Mouse (Mus musculus): ENCODE data around the gene Brox. TPM values are rescaled to one million over a fixed set of nuclear protein-coding genes. Genes with fewer than 3 reads are reported as not detected.
A peak's percentile ranks its signal among the peaks of the same experiment; 100 is the strongest.
"Not testable (repeated sequence)": the region's sequence is repeated elsewhere in the genome, so short reads cannot be mapped to it uniquely, and the experiment has no call there.

Brox gene
- 55.3 and 63.5 TPM in 2 replicates for polyA plus RNA-seq (2015; fragmentation: Nextera tagmentation; extraction: Ambion mirVana)

- peak; percentile 92 for DNase-seq (ENCODE audit: low spot score)
Observed at GRCm38 (mm10) chr1:183296877-183297383, at the start of gene Brox. Gene Brox, minus strand, starts transcription at chr1:183297269.

GRCm38 (mm10) chr1:183345817-183346195 lies 48.7 kb upstream of the Brox start:
- no peak for DNase-seq (ENCODE audit: low spot score)

- DNase-seq (ENCODE audit: low spot score), result peak; percentile 94
Observed at GRCm38 (mm10) chr1:183344886-183345816, 48.1 kb upstream of the Brox start.

GRCm38 (mm10) chr1:183342902-183343301 lies 45.8 kb upstream of the Brox start:
- not testable (repeated sequence) for DNase-seq (ENCODE audit: low spot score)

- no peak for DNase-seq (ENCODE audit: low spot score)
Observed at GRCm38 (mm10) chr1:183327171-183327570, 30.1 kb upstream of the Brox start.

- DNase-seq (ENCODE audit: low spot score), result no peak
Observed at GRCm38 (mm10) chr1:183324433-183324832, 27.4 kb upstream of the Brox start.

- DNase-seq (ENCODE audit: low spot score), result no peak
Observed at GRCm38 (mm10) chr1:183323923-183324322, 26.9 kb upstream of the Brox start.

- DNase-seq (ENCODE audit: low spot score), result not testable (repeated sequence)
Observed at GRCm38 (mm10) chr1:183322496-183322895, 25.4 kb upstream of the Brox start.

- DNase-seq (ENCODE audit: low spot score), result no peak
Observed at GRCm38 (mm10) chr1:183320708-183321107, 23.6 kb upstream of the Brox start.

GRCm38 (mm10) chr1:183315783-183316182 lies 18.7 kb upstream of the Brox start:
- peak; percentile 7 for DNase-seq (ENCODE audit: low spot score)

GRCm38 (mm10) chr1:183312076-183312475 lies 15.0 kb upstream of the Brox start:
- DNase-seq (ENCODE audit: low spot score), result no peak

- not testable (repeated sequence) for DNase-seq (ENCODE audit: low spot score)
Observed at GRCm38 (mm10) chr1:183309601-183310000, 12.5 kb upstream of the Brox start.

GRCm38 (mm10) chr1:183308476-183308875 lies 11.4 kb upstream of the Brox start:
- DNase-seq (ENCODE audit: low spot score), result no peak

- DNase-seq (ENCODE audit: low spot score), result no peak
Observed at GRCm38 (mm10) chr1:183307555-183307954, 10.5 kb upstream of the Brox start.

- DNase-seq (ENCODE audit: low spot score), result peak; percentile 94
Observed at GRCm38 (mm10) chr1:183299161-183299560, 2.1 kb upstream of the Brox start.

- peak; percentile 30 for DNase-seq (ENCODE audit: low spot score)
Observed at GRCm38 (mm10) chr1:183297886-183298489, 919 bp upstream of the Brox start.

GRCm38 (mm10) chr1:183297473-183297885 lies 410 bp upstream of the Brox start:
- peak; percentile 60 for DNase-seq (ENCODE audit: low spot score)

GRCm38 (mm10) chr1:183296465-183296864 lies 604 bp downstream of the Brox start, which contains the start of gene Aida:
Gene Aida, plus strand, starts transcription at chr1:183296590.
- peak; percentile 86 for DNase-seq (ENCODE audit: low spot score)

- no peak for DNase-seq (ENCODE audit: low spot score)
Observed at GRCm38 (mm10) chr1:183289576-183289975, 7.5 kb downstream of the Brox start.

- no peak for DNase-seq (ENCODE audit: low spot score)
Observed at GRCm38 (mm10) chr1:183288351-183288750, 8.7 kb downstream of the Brox start.

GRCm38 (mm10) chr1:183275763-183276162 lies 21.3 kb downstream of the Brox start:
- no peak for DNase-seq (ENCODE audit: low spot score)

- DNase-seq (ENCODE audit: low spot score), result no peak
Observed at GRCm38 (mm10) chr1:183274385-183274784, 22.7 kb downstream of the Brox start.
